Mouse (Mus musculus) stomach, embryonic 14.5 days (tissue): ENCODE data around the gene Tprn. TPM values are rescaled to one million over a fixed set of nuclear protein-coding genes. Genes with fewer than 3 reads are reported as not detected.

Experiments
- ATAC-seq: fragments of 200-750 bp; cut with Nextera tagmentation; 2 replicates; pipeline ENCODE4 v1.8.0; 2017; ENCODE audit warnings: low read depth, moderate TSS enrichment; ENCODE audit not compliant: insufficient number of reproducible peaks, insufficient read depth, low FRiP score
- H3K27ac ChIP-seq: fragments of 300-500 bp; sonication (generic); 2 replicates; pipeline ENCODE4 v1.5.1; 2014; ENCODE audit warnings: mild to moderate bottlenecking, low read length, moderate library complexity, mixed read lengths
- H3K27me3 ChIP-seq: fragments of 300-500 bp; sonication (generic); 2 replicates; pipeline ENCODE4 v1.6.1; 2014; ENCODE audit warnings: low read length, control low read depth, mixed read lengths; ENCODE audit not compliant: control insufficient read depth, insufficient read depth
- H3K36me3 ChIP-seq: fragments of 300-500 bp; sonication (generic); 2 replicates; pipeline ENCODE4 v1.6.1; 2014; ENCODE audit warnings: mild to moderate bottlenecking, control low read depth, low read length, moderate library complexity, mixed read lengths; ENCODE audit not compliant: control insufficient read depth, insufficient read depth
- H3K4me1 ChIP-seq: fragments of 300-500 bp; sonication (generic); 2 replicates; pipeline ENCODE4 v1.6.1; 2014; ENCODE audit warnings: low read length, control low read depth, mixed read lengths; ENCODE audit not compliant: control insufficient read depth, insufficient read depth
- H3K4me2 ChIP-seq: fragments of 300-500 bp; sonication (generic); replicated peaks from 2 replicates; pipeline ENCODE4 v1.6.1; 2014; ENCODE audit warnings: low read depth, low read length, control low read depth
- H3K4me3 ChIP-seq: fragments of 300-500 bp; sonication (generic); 2 replicates; pipeline ENCODE4 v1.5.1; 2014; ENCODE audit warnings: low read depth, low read length, control low read depth
- H3K9ac ChIP-seq: fragments of 300-500 bp; sonication (generic); replicated peaks from 2 replicates; pipeline ENCODE4 v1.6.1; 2014; ENCODE audit warnings: low read depth, mild to moderate bottlenecking, control low read depth, low read length, moderate library complexity, mixed read lengths
- H3K9me3 ChIP-seq: fragments of 300-500 bp; sonication (generic); 2 replicates; pipeline ENCODE4 v1.6.1; 2016; ENCODE audit warnings: low read depth, low read length, control low read depth; ENCODE audit not compliant: control insufficient read depth
- WGBS: fragments of 180-500 bp; shearing (Covaris S2); extraction: QIAGEN DNeasy Blood & Tissue Kit; methylation state at CpG from one replicate; pipeline ENCODE4 v1.1.7; 2014; 5-methylcytosine and 5-hydroxymethylcytosine counted together
- polyA plus RNA-seq: library from polyadenylated mRNA; unstranded; fragments of >200 nt; fragmentation: Nextera tagmentation; extraction: Ambion mirVana; gene quantifications from 2 replicates; pipeline ENCODE4 v1.2.1, GENCODE M21; 2014

Tprn gene
- polyA plus RNA-seq, 1 experiment from 2014 or later: 6.2 TPM

DNA sequence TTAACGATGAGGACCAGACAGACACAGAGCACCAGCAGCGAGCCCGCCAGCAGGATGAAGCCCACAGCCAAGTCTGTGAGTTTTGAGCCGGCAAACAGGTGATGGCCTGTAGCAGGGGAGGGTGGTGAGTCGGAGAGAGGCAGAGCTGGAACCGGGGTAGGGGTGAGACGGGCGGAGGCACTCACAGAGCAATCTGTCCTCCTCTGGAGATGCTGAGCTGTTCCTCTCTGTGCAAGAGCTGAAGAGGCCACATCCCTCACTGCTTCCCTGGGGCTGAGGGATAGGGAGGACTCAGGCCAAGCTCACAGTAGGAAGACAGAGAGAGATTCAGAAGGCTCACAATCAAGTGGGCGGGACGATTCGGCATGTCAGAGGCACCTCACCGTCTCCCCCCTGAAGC is 31.4 kb upstream of the Tprn start:
- no peak for ATAC-seq
- WGBS: 57% methylated on average over 12 of the region's 12 CpGs
- Histone ChIP-seq H3K4me3 (no peak overlapping the region), H3K9ac (no peak overlapping the region), H3K27me3 (no peaks in the 10 kb centered on the region), H3K9me3 (no peaks in the 10 kb centered on the region), H3K27ac (no peak overlapping the region), H3K4me2 (no peak overlapping the region), H3K4me1 (no peaks in the 10 kb centered on the region), H3K36me3 (no peaks in the 10 kb centered on the region)

GRCm38 (mm10) chr2:25233421-25233820 is 29.0 kb upstream of the Tprn start:
- Histone ChIP-seq H3K9me3 (no peaks in the 10 kb centered on the region), H3K36me3 (no peaks in the 10 kb centered on the region), H3K4me2 (no peak overlapping the region), H3K4me3 (no peak overlapping the region), H3K27ac (no peak overlapping the region), H3K4me1 (0 out of 2 replicates have a peak, but pooled peaks cover 4% of the 10 kb centered on the region), H3K27me3 (no peaks in the 10 kb centered on the region), H3K9ac (no peak overlapping the region)
- WGBS: 78% methylated on average over 4 of the region's 4 CpGs
- ATAC-seq: no peak

DNA sequence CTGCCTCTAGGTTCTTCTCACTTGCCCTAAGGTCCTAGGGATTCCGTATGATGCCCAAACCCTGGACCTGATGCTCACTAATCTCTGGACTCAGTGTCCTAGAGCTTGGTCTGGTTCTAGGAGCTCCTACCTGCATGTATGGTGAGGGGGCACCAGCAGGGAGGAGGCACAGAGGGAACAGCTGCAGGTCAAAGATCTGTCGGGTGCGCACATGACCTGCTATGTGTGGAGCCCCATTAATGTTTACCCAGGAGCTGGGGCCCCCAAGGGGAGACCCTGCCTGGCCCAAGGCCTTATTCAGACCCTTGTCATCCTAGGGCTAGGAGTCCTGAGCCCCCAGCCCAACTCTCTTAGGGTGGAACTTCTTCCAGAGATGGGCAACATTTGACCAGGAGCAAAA is 28.4 kb upstream of the Tprn start, which contains the start of gene Slc34a3:
Slc34a3 (minus strand) TSS at position 315 of the 400 bp plus-strand sequence.
- no peaks in the 10 kb centered on the region for H3K27me3 ChIP-seq
- H3K36me3 ChIP-seq: no peaks in the 10 kb centered on the region
- ATAC-seq: no peak
- 65% methylated on average over 3 of the region's 3 CpGs for WGBS
- H3K4me2 ChIP-seq: no peak within 1 kb of the TSS
- no peaks in the 10 kb centered on the region for H3K9me3 ChIP-seq
- no peak within 1 kb of the TSS for H3K4me3 ChIP-seq
- no peak within 1 kb of the TSS for H3K27ac ChIP-seq
- no peak within 1 kb of the TSS for H3K9ac ChIP-seq
- H3K4me1 ChIP-seq: 0 out of 2 replicates have a peak, but pooled peaks cover 4% of the 10 kb centered on the region

- Histone ChIP-seq H3K9me3 (no peaks in the 10 kb centered on the region), H3K4me3 (no peak overlapping the region), H3K4me2 (no peak overlapping the region), H3K27ac (no peak overlapping the region), H3K9ac (no peak overlapping the region), H3K4me1 (0 out of 2 replicates have a peak, but pooled peaks cover 4% of the 10 kb centered on the region), H3K36me3 (no peaks in the 10 kb centered on the region), H3K27me3 (no peaks in the 10 kb centered on the region)
- WGBS: 56% methylated on average over 5 of the region's 5 CpGs
- no peak for ATAC-seq
These were observed 27.7 kb upstream of the Tprn start for GRCm38 (mm10) chr2:25234551-25235220.

- Histone ChIP-seq H3K4me1 (peaks cover 16% of the 10 kb centered on the region; the same call in 1 of the 2 replicates), H3K9ac (no peak within 1 kb of the TSS; the same call in 1 of the 2 replicates), H3K4me3 (no peak within 1 kb of the TSS), H3K27ac (no peak within 1 kb of the TSS), H3K27me3 (0 out of 2 replicates have a peak, but pooled peaks cover 3% of the 10 kb centered on the region), H3K9me3 (no peaks in the 10 kb centered on the region), H3K36me3 (no peaks in the 10 kb centered on the region), H3K4me2 (no peak within 1 kb of the TSS)
- WGBS: 34% methylated on average over 8 of the region's 8 CpGs
- no peak for ATAC-seq
These were observed 25.8 kb upstream of the Tprn start, which contains the start of gene Rnf224 for GRCm38 (mm10) chr2:25236614-25237013. TSS of gene Rnf224 (minus strand) at chr2:25236787.

DNA sequence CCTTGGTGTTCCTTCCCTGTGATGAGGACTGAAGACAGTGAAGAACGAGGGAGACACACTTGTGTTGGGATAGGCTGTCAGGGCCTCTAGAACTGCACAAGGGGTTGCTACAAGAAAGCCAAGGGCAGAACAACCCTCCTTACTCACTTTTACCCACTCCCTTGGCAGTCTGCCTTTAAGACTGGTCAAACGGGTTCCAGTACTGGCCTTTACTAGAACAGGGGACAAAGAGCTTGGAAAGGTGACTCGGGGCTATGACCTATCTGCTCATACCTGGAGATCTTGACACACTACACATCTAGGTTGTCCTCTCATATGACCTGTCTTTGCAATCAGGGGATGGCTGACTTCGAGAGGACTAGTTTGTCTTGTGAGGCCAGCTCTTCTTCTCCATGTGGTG is 24.9 kb upstream of the Tprn start:
- Histone ChIP-seq H3K27ac (no peak overlapping the region), H3K4me2 (no peak overlapping the region), H3K9me3 (no peaks in the 10 kb centered on the region), H3K9ac (no peak overlapping the region), H3K36me3 (no peaks in the 10 kb centered on the region), H3K27me3 (0 out of 2 replicates have a peak, but pooled peaks cover 8% of the 10 kb centered on the region), H3K4me3 (no peak overlapping the region), H3K4me1 (peaks cover 18% of the 10 kb centered on the region; the same call in 1 of the 2 replicates)
- no peak for ATAC-seq
- 60% methylated on average over 4 of the region's 4 CpGs for WGBS

DNA sequence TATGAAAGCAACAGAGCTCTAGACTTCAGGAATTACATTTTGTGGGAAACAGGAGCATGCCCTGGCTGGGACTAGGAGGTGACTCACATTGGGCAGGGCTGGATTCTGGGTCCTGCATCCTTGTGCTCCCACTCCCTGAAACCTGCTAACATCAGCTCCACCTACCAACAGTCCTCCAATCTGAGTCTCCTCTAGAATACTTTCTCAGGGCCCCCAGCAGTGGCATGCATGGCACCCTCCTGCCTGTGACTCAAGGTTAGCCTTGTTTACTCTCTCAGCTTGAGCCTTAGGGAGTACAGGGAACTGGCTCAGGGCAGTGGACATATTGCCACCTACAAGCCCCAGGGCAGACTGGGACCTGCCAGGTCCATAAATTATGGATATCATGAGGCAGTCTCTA is 24.3 kb upstream of the Tprn start:
- Histone ChIP-seq H3K4me2 (no peak overlapping the region), H3K36me3 (no peaks in the 10 kb centered on the region), H3K9me3 (no peaks in the 10 kb centered on the region), H3K27ac (no peak overlapping the region), H3K4me3 (no peak overlapping the region), H3K9ac (no peak overlapping the region), H3K27me3 (0 out of 2 replicates have a peak, but pooled peaks cover 11% of the 10 kb centered on the region), H3K4me1 (peaks cover 18% of the 10 kb centered on the region; the same call in 1 of the 2 replicates)
- ATAC-seq: no peak

DNA sequence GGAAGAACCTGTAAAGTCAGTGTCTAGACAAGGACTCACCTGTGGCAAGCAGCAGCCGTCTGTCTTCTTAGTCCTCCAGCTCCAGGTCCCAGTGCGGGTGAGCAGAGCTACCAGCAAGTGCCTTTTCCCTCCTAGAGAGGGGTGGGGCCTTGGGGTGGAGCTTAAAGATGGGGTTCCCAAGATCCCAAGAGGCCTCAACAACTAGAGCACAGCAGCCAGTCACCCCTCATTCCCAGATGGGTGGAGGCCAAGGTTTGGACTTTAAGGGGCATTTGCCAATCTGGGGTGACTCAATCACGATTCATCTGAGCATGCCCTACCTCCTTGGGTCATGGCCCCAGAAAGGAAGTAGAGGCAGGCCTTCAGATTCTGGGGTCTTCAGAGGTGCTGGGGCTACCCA is 22.7 kb upstream of the Tprn start:
- no peak for ATAC-seq

More for the DNA sequence above, 22.7 kb upstream of the Tprn start:
- H3K4me2 ChIP-seq: no peak overlapping the region
- peaks cover 18% of the 10 kb centered on the region; the same call in 1 of the 2 replicates for H3K4me1 ChIP-seq
- no peaks in the 10 kb centered on the region for H3K9me3 ChIP-seq
- H3K4me3 ChIP-seq: no peak overlapping the region
- H3K27me3 ChIP-seq: 0 out of 2 replicates have a peak, but pooled peaks cover 11% of the 10 kb centered on the region
- H3K9ac ChIP-seq: no peak overlapping the region
- no peaks in the 10 kb centered on the region for H3K36me3 ChIP-seq
- 96% methylated on average over 3 of the region's 3 CpGs for WGBS
- no peak overlapping the region for H3K27ac ChIP-seq
